Mouse (Mus musculus) layer of hippocampus, postnatal 14 days (tissue): ENCODE measurements around the gene Olfr1426. TPM values are rescaled to one million over a fixed set of nuclear protein-coding genes. Genes with fewer than 3 reads are reported as not detected.
"Not testable (repeated sequence)": the region's sequence is repeated elsewhere in the genome, so short reads cannot be mapped to it uniquely, and the experiment has no call there.

Experiments
- DNase-seq, 2 experiments: peaks; one replicate each; pipeline ENCODE4 v3.0.0; 2021 to 2022; ENCODE audit warnings: low spot score in 2 of 2, mixed read lengths in 1 of 2
- long read RNA-seq, 2 experiments: library from polyadenylated mRNA; stranded (forward); transcript quantifications; one replicate each; pipeline ENCODE4 v2.0.0; 2021
- total RNA-seq, 2 experiments: library from RNA; stranded (reverse); gene quantifications; 2 replicates each; pipeline ENCODE4 v1.2.3; 2021

Olfr1426 gene
- not detected for total RNA-seq
- long read RNA-seq, experiment 1: 0 reads
- long read RNA-seq, experiment 2: 0 reads

DNA sequence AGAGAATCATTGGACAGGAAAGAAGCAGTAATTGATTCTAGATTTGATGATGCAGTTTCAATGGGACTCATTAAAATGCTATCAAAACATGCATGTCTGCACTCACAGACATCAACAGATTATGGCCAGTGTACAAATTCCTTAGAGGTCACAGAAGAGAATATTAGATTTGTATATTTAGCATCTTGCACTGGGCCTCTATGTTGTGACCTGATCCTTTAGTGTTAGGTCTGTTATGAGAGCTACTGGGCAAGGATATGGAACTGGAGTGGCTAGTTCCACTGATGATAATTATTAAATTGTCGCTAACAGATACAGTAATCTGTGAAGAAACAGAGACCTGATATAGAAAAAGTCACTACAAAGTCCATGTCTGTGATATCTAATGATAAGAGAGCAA, at the start of gene Olfr1426:
Gene Olfr1426, minus strand, starts transcription at position 101 of the 400 bp plus-strand sequence.
- DNase-seq: no peak

DNA sequence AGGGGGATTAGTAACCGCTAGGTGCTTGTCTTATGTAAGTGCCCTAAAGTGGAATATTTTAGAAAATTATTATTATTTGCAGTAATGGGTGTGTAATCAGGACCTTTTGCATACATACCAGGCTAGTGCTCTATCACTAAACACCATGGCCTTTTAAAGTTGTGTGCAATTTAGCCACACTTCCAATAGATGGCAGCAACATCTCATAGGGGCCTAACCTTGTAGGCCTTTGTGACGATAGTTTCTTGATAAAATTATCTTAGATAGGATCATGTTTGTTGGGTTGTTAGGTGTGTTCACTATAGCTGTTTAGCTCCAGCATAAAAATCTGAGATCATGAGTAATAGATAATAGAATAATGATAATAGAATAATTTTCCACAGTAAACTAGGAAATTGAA, 42.5 kb upstream of the Olfr1426 start:
- peak in 1 of 2 experiments; percentile 69 for DNase-seq

DNA sequence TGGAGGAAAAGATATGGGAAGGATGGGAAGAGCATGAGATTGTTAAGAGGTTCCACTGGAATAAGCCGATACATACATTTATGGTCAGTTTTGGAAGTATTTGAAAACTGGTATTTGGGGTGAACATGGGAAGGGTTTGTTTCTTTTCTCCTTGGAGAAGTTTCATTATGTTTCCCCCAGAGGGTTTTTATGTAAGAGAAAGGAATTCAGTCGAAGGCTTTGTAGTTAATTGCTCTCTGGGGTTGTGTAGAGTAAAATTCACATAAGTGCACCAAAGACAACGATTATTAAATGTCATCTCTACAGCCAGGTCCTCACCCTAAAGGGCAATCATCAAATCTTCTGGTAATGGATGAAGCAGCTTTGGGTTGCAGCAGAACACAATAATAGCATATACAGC, 31.3 kb upstream of the Olfr1426 start, which contains the start of gene Olfr76:
Gene Olfr76, minus strand, starts transcription at position 101 of the 400 bp plus-strand sequence.
- DNase-seq: no peak

DNA sequence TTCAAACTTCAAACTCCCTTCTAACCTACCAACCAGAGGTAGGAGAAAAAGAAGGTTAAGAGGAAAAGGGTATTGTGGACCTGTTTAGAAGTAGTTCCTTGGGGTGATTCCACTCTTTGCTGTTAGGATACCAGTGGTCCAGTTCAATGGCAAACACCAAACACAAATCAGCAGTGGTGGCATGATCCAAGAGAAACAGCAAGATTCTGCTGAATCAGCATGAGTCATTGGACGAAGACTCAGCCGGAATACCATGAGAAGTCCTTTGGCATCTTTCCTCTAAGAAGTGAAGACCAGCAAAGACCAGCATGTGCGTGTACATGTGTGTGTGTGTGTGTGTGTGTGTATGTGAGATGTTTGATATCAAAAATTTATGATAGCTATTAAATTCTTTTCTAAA, 24.7 kb upstream of the Olfr1426 start:
- DNase-seq: no peak

DNA sequence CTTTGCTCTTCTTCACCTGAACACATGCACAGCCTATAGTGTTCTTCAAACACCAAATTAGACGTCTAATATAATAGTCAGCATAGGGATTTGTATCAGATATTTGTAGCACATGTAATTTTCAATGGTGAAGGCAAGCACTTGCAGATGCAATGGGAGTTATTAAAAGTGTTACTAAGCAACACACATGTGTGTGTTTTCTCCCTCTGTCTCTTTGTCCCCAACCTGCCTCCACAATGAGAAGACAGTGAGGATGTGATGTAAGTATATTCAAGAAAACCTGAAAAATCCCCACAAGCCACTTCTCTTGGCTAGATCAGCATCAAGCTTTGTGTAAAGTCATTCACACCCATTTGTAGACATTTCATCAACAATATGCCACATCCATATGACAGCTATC, 24.0 kb upstream of the Olfr1426 start, which contains the start of gene Olfr1428:
Gene Olfr1428, minus strand, starts transcription at position 101 of the 400 bp plus-strand sequence.
- DNase-seq: no peak

DNA sequence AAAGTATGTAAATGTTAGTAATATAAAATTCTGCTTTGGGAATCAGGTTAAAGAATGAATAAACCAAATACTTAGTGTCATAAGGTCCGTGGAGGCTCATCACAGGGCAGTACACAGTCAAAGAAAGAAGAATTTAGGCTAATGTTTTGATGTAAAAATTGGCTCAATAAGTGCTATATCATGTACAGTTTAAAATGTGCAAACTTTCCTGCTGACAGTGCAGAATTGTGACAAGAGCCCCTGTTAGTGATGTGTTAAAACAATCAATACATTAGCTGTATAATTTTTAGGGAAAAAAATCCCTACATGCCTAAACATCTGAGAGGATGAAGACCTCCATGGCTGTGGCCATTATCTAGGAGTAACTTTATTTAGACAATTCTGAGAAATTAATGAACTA, 22.0 kb upstream of the Olfr1426 start:
- DNase-seq: no peak

DNA sequence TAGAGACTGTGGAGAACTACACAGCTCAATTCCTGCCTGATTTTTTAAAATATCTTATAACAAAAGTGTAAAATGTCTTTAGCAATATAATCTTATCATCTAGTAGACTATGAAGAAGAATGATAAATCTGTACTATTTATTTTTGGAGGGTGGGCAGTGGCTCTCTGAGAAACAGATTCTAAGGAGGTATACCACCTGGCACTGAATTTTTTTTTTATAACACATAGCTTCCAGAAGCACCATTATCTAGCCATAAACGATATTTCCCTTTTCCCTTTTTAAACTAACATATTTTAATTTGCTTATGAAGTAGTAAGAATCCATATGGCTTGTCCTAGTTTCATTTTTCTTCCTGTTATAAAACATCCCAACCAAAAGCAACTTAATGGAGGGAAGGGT, 12.7 kb upstream of the Olfr1426 start:
- DNase-seq: peak in 1 of 2 experiments; percentile 1

DNA sequence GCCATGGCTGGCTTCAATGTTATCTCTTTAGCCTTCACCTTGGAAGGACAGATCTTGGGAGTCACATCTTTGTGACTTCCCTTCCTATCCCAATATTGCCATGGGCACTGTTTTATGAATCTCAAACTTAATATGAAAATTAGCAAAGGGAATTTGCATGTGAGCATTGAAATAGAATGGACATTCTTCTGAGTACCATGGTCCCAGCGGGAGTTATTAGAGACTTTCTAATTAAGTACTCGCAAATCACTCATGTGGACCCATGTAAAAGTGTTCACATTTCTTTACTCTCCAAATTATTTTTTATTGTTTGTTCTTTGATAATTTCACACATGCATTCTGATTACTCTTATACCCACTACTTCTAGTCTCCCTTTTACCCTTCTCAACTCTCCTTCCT, 11.4 kb upstream of the Olfr1426 start, which contains the start of gene Olfr1427:
Gene Olfr1427, minus strand, starts transcription at position 101 of the 400 bp plus-strand sequence.
- DNase-seq: no peak

DNA sequence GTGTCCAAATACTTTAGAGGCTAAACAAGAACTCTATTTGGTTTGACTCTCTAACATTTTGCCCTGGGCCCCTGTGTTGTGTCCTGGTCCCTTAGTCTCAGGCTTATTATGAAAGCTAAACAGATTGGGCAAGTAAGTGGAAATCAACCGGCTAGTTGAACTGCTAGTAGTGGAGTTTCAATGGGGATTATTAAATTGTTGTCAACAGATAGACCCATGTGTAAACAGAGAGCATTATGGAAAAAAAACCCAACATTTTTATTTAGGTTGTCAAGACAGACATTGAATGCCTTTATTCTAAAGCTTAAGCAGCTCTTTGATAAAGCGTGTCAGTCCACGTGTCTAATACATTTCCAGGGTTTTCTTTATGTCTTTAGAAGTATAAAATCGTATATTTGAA, 14.2 kb downstream of the Olfr1426 start, which contains the start of gene Olfr1425:
Gene Olfr1425, minus strand, starts transcription at position 101 of the 400 bp plus-strand sequence.
- DNase-seq: not testable (repeated sequence)

DNA sequence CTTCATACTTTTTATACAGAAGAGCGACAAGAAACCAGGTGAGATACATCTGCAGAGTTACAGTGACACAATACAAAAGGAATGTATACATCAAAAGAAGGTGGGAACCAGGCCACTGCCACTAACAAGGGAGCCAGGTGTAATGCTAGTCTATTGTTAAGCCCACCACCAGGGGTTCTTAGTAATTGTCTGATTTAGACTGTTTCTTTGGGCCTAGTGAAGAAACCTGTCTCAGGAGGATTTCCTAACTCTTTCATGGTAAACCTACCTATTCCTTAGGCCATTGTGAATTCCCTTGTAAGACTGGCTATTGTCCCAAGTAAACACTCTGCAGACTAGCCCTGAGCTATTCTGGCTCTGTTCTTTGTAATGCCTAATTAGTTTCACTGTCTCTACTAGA, 22.3 kb downstream of the Olfr1426 start:
- not testable (repeated sequence) for DNase-seq

DNA sequence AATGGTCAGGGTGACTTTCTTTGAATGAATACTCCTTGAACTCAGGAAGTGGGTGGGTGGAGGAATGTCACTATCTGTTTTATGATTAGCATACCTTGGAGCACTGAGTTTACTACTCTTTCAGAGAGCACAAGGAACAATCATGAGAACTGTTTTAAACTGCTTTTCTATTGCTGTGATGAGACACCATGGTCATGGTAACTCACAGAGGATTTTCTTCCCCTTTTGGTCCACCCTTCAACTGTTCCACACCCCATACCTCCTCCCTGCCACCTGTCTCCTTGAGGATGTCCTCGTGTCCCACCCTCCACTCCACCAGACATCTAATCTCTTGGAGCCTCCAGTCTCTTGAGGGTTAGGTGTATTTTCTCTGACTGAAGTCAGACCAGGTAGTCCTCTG, 24.0 kb downstream of the Olfr1426 start:
- DNase-seq: not testable (repeated sequence)

DNA sequence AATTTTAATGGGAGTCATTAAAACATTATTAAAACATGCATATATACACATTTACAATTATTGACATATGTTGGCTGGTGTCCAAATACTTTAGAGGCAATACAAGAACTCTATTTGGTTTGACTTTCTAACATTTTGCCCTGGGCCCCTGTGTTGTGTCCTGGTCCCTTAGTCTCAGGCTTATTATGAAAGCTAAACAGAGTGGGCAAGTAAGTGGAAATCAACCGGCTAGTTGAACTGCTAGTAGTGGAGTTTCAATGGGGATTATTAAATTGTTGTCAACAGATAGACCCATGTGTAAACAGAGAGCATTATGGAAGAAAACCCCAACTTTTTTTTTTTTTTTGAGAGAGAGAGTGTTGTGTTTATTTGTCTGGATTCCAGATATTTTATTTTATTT, 29.2 kb downstream of the Olfr1426 start, which contains the start of gene Olfr1424:
Gene Olfr1424, minus strand, starts transcription at position 101 of the 400 bp plus-strand sequence.
- not testable (repeated sequence) for DNase-seq

DNA sequence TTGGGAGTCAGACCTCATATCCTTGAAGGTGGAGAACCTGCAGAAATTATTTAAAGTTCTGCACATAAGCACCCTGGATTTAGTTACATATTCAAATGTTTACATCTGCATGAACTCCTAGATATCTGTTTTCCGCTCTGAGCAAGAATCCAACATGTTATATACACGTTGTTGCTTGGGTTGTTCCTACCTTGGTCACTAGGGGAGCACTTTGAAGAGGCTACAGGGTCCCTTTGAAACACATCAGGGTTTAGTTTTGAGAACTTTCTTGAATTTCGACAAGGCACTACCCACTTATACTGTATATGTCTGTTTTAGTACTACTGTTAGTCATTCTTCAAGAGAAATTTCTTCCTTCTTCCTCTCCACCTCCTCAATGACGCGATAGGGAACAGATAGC, 48.6 kb downstream of the Olfr1426 start:
- DNase-seq: no peak

DNA sequence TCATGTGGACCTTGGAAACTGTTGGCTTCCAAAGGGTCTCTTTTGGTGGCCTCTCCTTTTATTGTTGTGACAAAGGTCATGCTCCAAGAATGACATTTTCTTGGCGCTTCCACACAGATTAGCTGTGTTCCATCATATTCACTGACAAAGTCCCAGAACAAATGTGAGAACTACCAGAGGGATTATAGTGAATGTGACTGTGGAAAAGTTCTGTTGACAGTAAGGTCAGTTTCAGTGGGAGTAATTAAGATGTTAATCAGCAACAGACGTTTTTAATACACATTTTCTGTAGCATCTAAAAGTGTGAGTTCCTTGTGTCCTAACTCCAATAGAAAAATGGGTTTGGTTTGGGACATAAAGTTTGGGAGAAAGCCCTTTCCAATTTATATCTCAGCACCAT, 50.6 kb downstream of the Olfr1426 start, which contains the start of gene Olfr1423:
Gene Olfr1423, minus strand, starts transcription at position 101 of the 400 bp plus-strand sequence.
- no peak for DNase-seq

DNA sequence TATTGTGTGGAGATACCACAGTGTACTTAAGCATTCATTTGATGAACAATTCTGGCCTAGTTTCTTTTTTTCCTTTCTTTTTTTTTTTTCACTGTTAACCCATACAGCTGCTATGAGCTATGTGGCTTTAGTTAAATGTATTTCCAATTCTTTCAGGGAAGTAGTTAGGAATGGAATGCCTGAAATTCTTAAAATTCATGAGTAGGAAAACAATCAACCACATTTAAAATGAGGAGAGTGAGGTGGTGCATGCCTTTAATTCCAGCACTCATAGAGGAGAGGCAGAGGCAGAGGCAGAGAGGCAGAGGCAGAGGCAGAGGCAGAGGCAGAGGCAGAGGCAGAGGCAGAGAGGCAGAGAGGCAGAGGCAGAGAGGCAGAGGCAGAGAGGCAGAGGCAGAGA, 54.1 kb downstream of the Olfr1426 start:
- DNase-seq: no peak

Other genes starting within 250 kb of the Olfr1426 start
- gene Olfr1418, start 230.9 kb downstream of the Olfr1426 start, total RNA-seq: not detected
- gene Olfr1419, start 216.9 kb downstream of the Olfr1426 start, total RNA-seq: not detected
- gene Olfr1420, start 205.4 kb downstream of the Olfr1426 start, total RNA-seq: not detected
- 10 to 100 TPM; 19.1 to 20.2 TPM for gene Patl1, start 179.6 kb downstream of the Olfr1426 start, total RNA-seq
- 10 to 100 TPM; 54.8 to 56.2 TPM for gene Osbp, start 126.1 kb downstream of the Olfr1426 start, total RNA-seq
- gene Olfr1423, start 50.7 kb downstream of the Olfr1426 start, total RNA-seq: not detected
- not detected for gene Olfr1424, start 29.3 kb downstream of the Olfr1426 start, total RNA-seq
- not detected for gene Olfr1425, start 14.3 kb downstream of the Olfr1426 start, total RNA-seq
- not detected for gene Olfr1427, start 11.3 kb upstream of the Olfr1426 start, total RNA-seq
- gene Olfr1428, start 23.9 kb upstream of the Olfr1426 start, total RNA-seq: not detected
- not detected for gene Olfr76, start 31.2 kb upstream of the Olfr1426 start, total RNA-seq
- not detected for gene Olfr1555-ps1, start 78.1 kb upstream of the Olfr1426 start, total RNA-seq
- not detected for gene Olfr1431, start 108.6 kb upstream of the Olfr1426 start, total RNA-seq
- not detected for gene Olfr1432, start 140.6 kb upstream of the Olfr1426 start, total RNA-seq
- gene Olfr262, start 149.6 kb upstream of the Olfr1426 start, total RNA-seq: not detected
- not detected for gene Olfr235, start 169.0 kb upstream of the Olfr1426 start, total RNA-seq
- not detected for gene Olfr1434, start 187.8 kb upstream of the Olfr1426 start, total RNA-seq
- gene Olfr1436, start 207.1 kb upstream of the Olfr1426 start, total RNA-seq: not detected
- not detected for gene Olfr1437, start 233.1 kb upstream of the Olfr1426 start, total RNA-seq
- not detected for gene Olfr1438-ps1, start 243.9 kb upstream of the Olfr1426 start, total RNA-seq